Mouse (Mus musculus) adrenal gland, adult 8-10 months (tissue): ENCODE data around the gene Actr2. TPM values are rescaled to one million over a fixed set of nuclear protein-coding genes. Genes with fewer than 3 reads are reported as not detected.

Experiments
- total RNA-seq, 4 experiments: library from RNA; stranded (reverse); gene quantifications; 2 replicates each; pipeline ENCODE4 v1.2.4; 2022

Actr2 gene
- total RNA-seq, 4 experiments from 2014 or later = 136 to 161 (median 154) TPM

Other genes starting within 250 kb of the Actr2 start
- gene Spred2, start 188.5 kb downstream of the Actr2 start, total RNA-seq = 10 to 100 TPM; 31.6 to 39.9 (median 37.2) TPM
- 100 to 1,000 TPM; 151 to 186 (median 168) TPM for gene Rab1a, start 88.5 kb upstream of the Actr2 start, total RNA-seq
- 10 to 100 TPM; 19.4 to 27.5 (median 26.4) TPM for gene Cep68, start 136.5 kb upstream of the Actr2 start, total RNA-seq
- 10 to 100 TPM in 1 of 4 experiments, 1 to 10 TPM in 3; 8.3 to 10.8 (median 9.3) TPM for gene Slc1a4, start 219.8 kb upstream of the Actr2 start, total RNA-seq